Mouse (Mus musculus): ENCODE data around the gene Notum. TPM values are rescaled to one million over a fixed set of nuclear protein-coding genes. Genes with fewer than 3 reads are reported as not detected.
A peak's percentile ranks its signal among the peaks of the same experiment; 100 is the strongest.
"Not testable (repeated sequence)": the region's sequence is repeated elsewhere in the genome, so short reads cannot be mapped to it uniquely, and the experiment has no call there.

The Notum gene
- polyA plus RNA-seq, 1 experiment from 2014 or later: 1.3 TPM

GRCm38 (mm10) chr11:120684086-120684485 lies 23.1 kb upstream of the Notum start:
- Histone ChIP-seq H3K4me3 (replicated peaks; ENCODE audit: low read depth, low read length) (no peak overlapping the region), H3K9me3 (ENCODE audit: control insufficient read depth, low read length) (no peaks in the 10 kb centered on the region), H3K9ac (replicated peaks; ENCODE audit: low read length) (no peak overlapping the region), H3K27me3 (ENCODE audit: control insufficient read depth, insufficient read depth, low read length) (no peaks in the 10 kb centered on the region), H3K36me3 (ENCODE audit: control insufficient read depth, insufficient read depth, low read length) (peaks cover 72% of the 10 kb centered on the region), H3K4me2 (ENCODE audit: low read length) (no peak overlapping the region), H3K4me1 (ENCODE audit: control insufficient read depth, insufficient read depth, low read length) (no peaks in the 10 kb centered on the region), H3K27ac (replicated peaks; ENCODE audit: low read depth, low read length) (no peak overlapping the region)
- DNase-seq (no peak), ATAC-seq (ENCODE audit: low FRiP score, low TSS enrichment) (no peak)
- 92% methylated on average over 2 of the region's 2 CpGs for WGBS

- DNase-seq (no peak), ATAC-seq (ENCODE audit: low FRiP score, low TSS enrichment) (no peak)
- WGBS: 92% methylated on average over 3 of the region's 3 CpGs
- Histone ChIP-seq H3K4me2 (ENCODE audit: low read length) (no peak overlapping the region), H3K27me3 (ENCODE audit: control insufficient read depth, insufficient read depth, low read length) (no peaks in the 10 kb centered on the region), H3K9ac (replicated peaks; ENCODE audit: low read length) (no peak overlapping the region), H3K36me3 (ENCODE audit: control insufficient read depth, insufficient read depth, low read length) (peaks cover 71% of the 10 kb centered on the region), H3K4me3 (replicated peaks; ENCODE audit: low read depth, low read length) (no peak overlapping the region), H3K27ac (replicated peaks; ENCODE audit: low read depth, low read length) (no peak overlapping the region), H3K4me1 (ENCODE audit: control insufficient read depth, insufficient read depth, low read length) (no peaks in the 10 kb centered on the region), H3K9me3 (ENCODE audit: control insufficient read depth, low read length) (no peaks in the 10 kb centered on the region)
Measured at GRCm38 (mm10) chr11:120683536-120683935, 22.6 kb upstream of the Notum start.

GRCm38 (mm10) chr11:120682683-120683082 lies 21.7 kb upstream of the Notum start:
- 95% methylated on average over 5 of the region's 5 CpGs for WGBS
- Histone ChIP-seq H3K4me1 (ENCODE audit: control insufficient read depth, insufficient read depth, low read length) (no peaks in the 10 kb centered on the region), H3K4me2 (ENCODE audit: low read length) (no peak overlapping the region), H3K9ac (replicated peaks; ENCODE audit: low read length) (no peak overlapping the region), H3K9me3 (ENCODE audit: control insufficient read depth, low read length) (no peaks in the 10 kb centered on the region), H3K27ac (replicated peaks; ENCODE audit: low read depth, low read length) (no peak overlapping the region), H3K4me3 (replicated peaks; ENCODE audit: low read depth, low read length) (no peak overlapping the region), H3K27me3 (ENCODE audit: control insufficient read depth, insufficient read depth, low read length) (no peaks in the 10 kb centered on the region), H3K36me3 (ENCODE audit: control insufficient read depth, insufficient read depth, low read length) (peaks cover 73% of the 10 kb centered on the region)
- DNase-seq (no peak), ATAC-seq (ENCODE audit: low FRiP score, low TSS enrichment) (no peak)

GRCm38 (mm10) chr11:120679909-120680308 lies 18.9 kb upstream of the Notum start:
- ATAC-seq (ENCODE audit: low FRiP score, low TSS enrichment): no peak

GRCm38 (mm10) chr11:120676951-120677350 lies 16.0 kb upstream of the Notum start:
- Histone ChIP-seq H3K36me3 (ENCODE audit: control insufficient read depth, insufficient read depth, low read length) (peaks cover 46% of the 10 kb centered on the region), H3K27ac (replicated peaks; ENCODE audit: low read depth, low read length) (no peak overlapping the region)

More at GRCm38 (mm10) chr11:120679909-120680308, 18.9 kb upstream of the Notum start:
- Histone ChIP-seq H3K4me3 (replicated peaks; ENCODE audit: low read depth, low read length) (no peak overlapping the region), H3K36me3 (ENCODE audit: control insufficient read depth, insufficient read depth, low read length) (peaks cover 65% of the 10 kb centered on the region), H3K4me2 (ENCODE audit: low read length) (no peak overlapping the region), H3K4me1 (ENCODE audit: control insufficient read depth, insufficient read depth, low read length) (0 out of 2 replicates have a peak, but pooled peaks cover 3% of the 10 kb centered on the region), H3K27ac (replicated peaks; ENCODE audit: low read depth, low read length) (no peak overlapping the region), H3K9ac (replicated peaks; ENCODE audit: low read length) (no peak overlapping the region), H3K9me3 (ENCODE audit: control insufficient read depth, low read length) (no peaks in the 10 kb centered on the region), H3K27me3 (ENCODE audit: control insufficient read depth, insufficient read depth, low read length) (no peaks in the 10 kb centered on the region)
- WGBS: 83% methylated on average over 3 of the region's 3 CpGs
- DNase-seq: no peak

GRCm38 (mm10) chr11:120675875-120676274 lies 14.9 kb upstream of the Notum start:
- Histone ChIP-seq H3K36me3 (ENCODE audit: control insufficient read depth, insufficient read depth, low read length) (peaks cover 39% of the 10 kb centered on the region), H3K4me1 (ENCODE audit: control insufficient read depth, insufficient read depth, low read length) (peaks cover 17% of the 10 kb centered on the region)
- H3K9ac ChIP-seq (replicated peaks; ENCODE audit: low read length); H3K4me3 ChIP-seq (replicated peaks; ENCODE audit: low read depth, low read length); H3K27me3 ChIP-seq (ENCODE audit: control insufficient read depth, insufficient read depth, low read length); H3K4me2 ChIP-seq (ENCODE audit: low read length); DNase-seq; H3K27ac ChIP-seq (replicated peaks; ENCODE audit: low read depth, low read length); ATAC-seq (ENCODE audit: low FRiP score, low TSS enrichment); H3K9me3 ChIP-seq (ENCODE audit: control insufficient read depth, low read length): not testable (repeated sequence)
- WGBS: 93% methylated on average over 5 of the region's 5 CpGs

More at GRCm38 (mm10) chr11:120676951-120677350, 16.0 kb upstream of the Notum start:
- peaks cover 17% of the 10 kb centered on the region for H3K4me1 ChIP-seq (ENCODE audit: control insufficient read depth, insufficient read depth, low read length)
- no peaks in the 10 kb centered on the region for H3K9me3 ChIP-seq (ENCODE audit: control insufficient read depth, low read length)
- WGBS: 96% methylated on average over 4 of the region's 4 CpGs
- no peak overlapping the region for H3K4me2 ChIP-seq (ENCODE audit: low read length)
- ATAC-seq (ENCODE audit: low FRiP score, low TSS enrichment) (no peak), DNase-seq (no peak)
- H3K9ac ChIP-seq (replicated peaks; ENCODE audit: low read length): 0 out of 2 replicates have a peak overlapping the region, but pooled peaks have one; percentile 6
- no peaks in the 10 kb centered on the region for H3K27me3 ChIP-seq (ENCODE audit: control insufficient read depth, insufficient read depth, low read length)
- no peak overlapping the region for H3K4me3 ChIP-seq (replicated peaks; ENCODE audit: low read depth, low read length)

- Histone ChIP-seq H3K4me1 (ENCODE audit: control insufficient read depth, insufficient read depth, low read length) (peaks cover 17% of the 10 kb centered on the region), H3K4me2 (ENCODE audit: low read length) (peak overlapping the region; percentile 78), H3K36me3 (ENCODE audit: control insufficient read depth, insufficient read depth, low read length) (peaks cover 20% of the 10 kb centered on the region), H3K27ac (replicated peaks; ENCODE audit: low read depth, low read length) (peak overlapping the region; percentile 90), H3K9me3 (ENCODE audit: control insufficient read depth, low read length) (no peaks in the 10 kb centered on the region), H3K27me3 (ENCODE audit: control insufficient read depth, insufficient read depth, low read length) (no peaks in the 10 kb centered on the region), H3K4me3 (replicated peaks; ENCODE audit: low read depth, low read length) (peak overlapping the region; percentile 70), H3K9ac (replicated peaks; ENCODE audit: low read length) (peak overlapping the region; percentile 74)
- WGBS: 36% methylated on average over 12 of the region's 12 CpGs
- peak; percentile 15; the same call in 1 of the 2 replicates for ATAC-seq (ENCODE audit: low FRiP score, low TSS enrichment)
- no peak for DNase-seq
Measured at GRCm38 (mm10) chr11:120673594-120674122, 12.7 kb upstream of the Notum start.

GRCm38 (mm10) chr11:120672687-120673593 lies 12.0 kb upstream of the Notum start, which contains the start of gene Aspscr1:
TSS of gene Aspscr1 (plus strand) at chr11:120672973.
- Histone ChIP-seq H3K36me3 (ENCODE audit: control insufficient read depth, insufficient read depth, low read length) (peaks cover 13% of the 10 kb centered on the region), H3K9ac (replicated peaks; ENCODE audit: low read length) (peak within 1 kb of the TSS; percentile 74), H3K4me1 (ENCODE audit: control insufficient read depth, insufficient read depth, low read length) (peaks cover 17% of the 10 kb centered on the region), H3K27me3 (ENCODE audit: control insufficient read depth, insufficient read depth, low read length) (no peaks in the 10 kb centered on the region), H3K27ac (replicated peaks; ENCODE audit: low read depth, low read length) (peak within 1 kb of the TSS; percentile 90), H3K4me2 (ENCODE audit: low read length) (peak within 1 kb of the TSS; percentile 78), H3K4me3 (replicated peaks; ENCODE audit: low read depth, low read length) (peak within 1 kb of the TSS; percentile 70), H3K9me3 (ENCODE audit: control insufficient read depth, low read length) (no peaks in the 10 kb centered on the region)
- ATAC-seq (ENCODE audit: low FRiP score, low TSS enrichment): peak; percentile 97
- DNase-seq: peak; percentile 97
- WGBS: 1% methylated on average over 82 of the region's 83 CpGs

Data from midbrain, embryonic 14.5 days (tissue).